Mouse (Mus musculus): Measurements from ENCODE around the gene Ywhag. TPM values are rescaled to one million over a fixed set of nuclear protein-coding genes. Genes with fewer than 3 reads are reported as not detected.

Ywhag gene
- total RNA-seq, 2 experiments from 2014 or later: 11.6 to 35.2 TPM

- no peak for ATAC-seq (replicated peaks; ENCODE audit: low FRiP score, poor library complexity, severe bottlenecking)
These were observed 36.4 kb downstream of the Ywhag start for GRCm38 (mm10) chr5:135898028-135898427.

- no peak for ATAC-seq (replicated peaks; ENCODE audit: low FRiP score, poor library complexity, severe bottlenecking)
These were observed 39.5 kb downstream of the Ywhag start for GRCm38 (mm10) chr5:135894958-135895357.

GRCm38 (mm10) chr5:135892589-135893351, 41.6 kb downstream of the Ywhag start:
- ATAC-seq (replicated peaks; ENCODE audit: low FRiP score, poor library complexity, severe bottlenecking): no peak

GRCm38 (mm10) chr5:135890920-135891319, 43.5 kb downstream of the Ywhag start:
- ATAC-seq (replicated peaks; ENCODE audit: low FRiP score, poor library complexity, severe bottlenecking): no peak

GRCm38 (mm10) chr5:135890323-135890722, 44.1 kb downstream of the Ywhag start:
- no peak for ATAC-seq (replicated peaks; ENCODE audit: low FRiP score, poor library complexity, severe bottlenecking)

- no peak for ATAC-seq (replicated peaks; ENCODE audit: low FRiP score, poor library complexity, severe bottlenecking)
These were observed 45.8 kb downstream of the Ywhag start for GRCm38 (mm10) chr5:135888405-135889215.

- no peak for ATAC-seq (replicated peaks; ENCODE audit: low FRiP score, poor library complexity, severe bottlenecking)
These were observed 46.7 kb downstream of the Ywhag start, which contains the start of gene Hspb1 for GRCm38 (mm10) chr5:135887675-135888102. Hspb1 (plus strand) TSS chr5:135887919.

- no peak for ATAC-seq (replicated peaks; ENCODE audit: low FRiP score, poor library complexity, severe bottlenecking)
These were observed 49.8 kb downstream of the Ywhag start for GRCm38 (mm10) chr5:135884641-135885040.

- peak; percentile 84 for ATAC-seq (replicated peaks; ENCODE audit: low FRiP score, poor library complexity, severe bottlenecking)
These were observed 54.8 kb downstream of the Ywhag start for GRCm38 (mm10) chr5:135879449-135880158.

- ATAC-seq (replicated peaks; ENCODE audit: low FRiP score, poor library complexity, severe bottlenecking): peak; percentile 54; the same call in 1 of the 2 replicates
These were observed 56.6 kb downstream of the Ywhag start for GRCm38 (mm10) chr5:135877831-135878231.

GRCm38 (mm10) chr5:135877180-135877579, 57.2 kb downstream of the Ywhag start:
- no peak for ATAC-seq (replicated peaks; ENCODE audit: low FRiP score, poor library complexity, severe bottlenecking)

GRCm38 (mm10) chr5:135873753-135874152, 60.7 kb downstream of the Ywhag start:
- no peak for ATAC-seq (replicated peaks; ENCODE audit: low FRiP score, poor library complexity, severe bottlenecking)

- no peak for ATAC-seq (replicated peaks; ENCODE audit: low FRiP score, poor library complexity, severe bottlenecking)
These were observed 61.4 kb downstream of the Ywhag start for GRCm38 (mm10) chr5:135872996-135873395.

- ATAC-seq (replicated peaks; ENCODE audit: low FRiP score, poor library complexity, severe bottlenecking): no peak
These were observed 63.9 kb downstream of the Ywhag start for GRCm38 (mm10) chr5:135870505-135870904.

GRCm38 (mm10) chr5:135869661-135870423, 64.6 kb downstream of the Ywhag start:
- ATAC-seq (replicated peaks; ENCODE audit: low FRiP score, poor library complexity, severe bottlenecking): no peak

- ATAC-seq (replicated peaks; ENCODE audit: low FRiP score, poor library complexity, severe bottlenecking): no peak
These were observed 65.8 kb downstream of the Ywhag start for GRCm38 (mm10) chr5:135868653-135869052.

GRCm38 (mm10) chr5:135867637-135868593, 66.5 kb downstream of the Ywhag start:
- ATAC-seq (replicated peaks; ENCODE audit: low FRiP score, poor library complexity, severe bottlenecking): no peak

GRCm38 (mm10) chr5:135866662-135867061, 67.8 kb downstream of the Ywhag start:
- ATAC-seq (replicated peaks; ENCODE audit: low FRiP score, poor library complexity, severe bottlenecking): no peak

Data from erythroid progenitor cell, adult 5-6 weeks (primary cell).